Mouse (Mus musculus): Measurements from ENCODE around the gene Gldc. TPM values are rescaled to one million over a fixed set of nuclear protein-coding genes. Genes with fewer than 3 reads are reported as not detected.

Gldc gene
- polyA plus RNA-seq, 1 experiment from 2014 or later: 9.2 TPM

Other genes starting within 250 kb of the Gldc start
- gene Trpd52l3, start 171.6 kb downstream of the Gldc start, polyA plus RNA-seq (2016; fragmentation: Nextera tagmentation; extraction: Ambion mirVana): not detected in 2 replicates
- gene Uhrf2, start 144.9 kb downstream of the Gldc start, polyA plus RNA-seq (2016; fragmentation: Nextera tagmentation; extraction: Ambion mirVana): 100.0 and 102 TPM in 2 replicates
- not detected in 2 replicates for gene Mbl2, start 57.5 kb upstream of the Gldc start, polyA plus RNA-seq (2016; fragmentation: Nextera tagmentation; extraction: Ambion mirVana)